Mouse (Mus musculus) fibroblast of lung, adult 2 months (primary cell): ENCODE measurements around the gene Figla.

ENCODE experiments used
- DNase-seq: peaks from one replicate; pipeline ENCODE4 v3.0.0-alpha.2; 2011; ENCODE audit warnings: low read depth

The Figla gene

GRCm38 (mm10) chr6:86069856-86070255, 53.9 kb downstream of the Figla start:
- DNase-seq, result no peak

- no peak for DNase-seq
These were observed 54.3 kb downstream of the Figla start for GRCm38 (mm10) chr6:86070277-86070676.
